Mouse (Mus musculus): Measurements from ENCODE around the gene Ssr1.

The Ssr1 gene

DNA sequence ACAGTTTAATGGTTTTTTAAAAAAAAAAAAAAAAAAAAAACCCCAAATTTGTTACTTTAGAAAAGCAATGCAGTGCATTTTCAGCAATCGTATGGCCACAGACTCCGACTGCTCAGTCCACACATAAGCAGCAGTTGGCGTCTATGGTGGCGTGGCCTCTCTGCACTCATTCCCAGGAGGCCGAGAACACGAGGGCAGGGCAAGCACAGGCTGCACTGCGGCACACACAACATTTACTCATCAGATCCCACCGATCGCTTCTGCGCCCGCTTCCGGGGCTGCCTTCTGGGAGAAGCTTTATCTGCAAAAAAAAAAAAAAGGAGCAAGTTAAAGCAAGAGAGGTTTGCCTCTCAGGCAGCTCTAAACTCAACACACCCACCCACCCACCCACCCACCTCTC, 14.5 kb downstream of the Ssr1 start:
- no peak for DNase-seq

- no peak for DNase-seq
These were observed 19.3 kb downstream of the Ssr1 start for GRCm38 (mm10) chr13:37974731-37975130.

- no peak for DNase-seq
These were observed 20.0 kb downstream of the Ssr1 start for GRCm38 (mm10) chr13:37974036-37974435.

- DNase-seq = no peak
These were observed 23.0 kb downstream of the Ssr1 start for GRCm38 (mm10) chr13:37970887-37971530.

GRCm38 (mm10) chr13:37969988-37970387, 24.0 kb downstream of the Ssr1 start:
- no peak for DNase-seq

DNA sequence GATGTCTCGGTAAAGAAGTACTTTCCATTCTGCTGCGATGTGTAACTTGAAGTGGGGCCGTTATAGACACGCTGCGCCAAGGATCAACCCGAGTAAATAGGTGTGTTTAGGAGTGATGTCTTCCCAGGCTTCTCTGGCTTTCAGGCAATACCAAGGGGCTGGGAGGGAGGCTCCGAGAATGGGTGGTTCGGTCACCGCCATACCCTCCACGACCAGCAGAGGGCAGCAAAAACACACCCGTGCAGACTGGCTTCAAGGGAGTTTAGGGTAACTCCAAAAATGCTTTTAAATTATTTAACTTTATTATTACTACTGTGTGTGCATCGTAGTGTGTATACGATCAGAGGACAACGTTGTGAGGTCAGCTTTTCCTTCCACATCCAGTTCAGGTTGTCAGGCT, 24.7 kb downstream of the Ssr1 start:
- DNase-seq = peak; percentile 89

DNA sequence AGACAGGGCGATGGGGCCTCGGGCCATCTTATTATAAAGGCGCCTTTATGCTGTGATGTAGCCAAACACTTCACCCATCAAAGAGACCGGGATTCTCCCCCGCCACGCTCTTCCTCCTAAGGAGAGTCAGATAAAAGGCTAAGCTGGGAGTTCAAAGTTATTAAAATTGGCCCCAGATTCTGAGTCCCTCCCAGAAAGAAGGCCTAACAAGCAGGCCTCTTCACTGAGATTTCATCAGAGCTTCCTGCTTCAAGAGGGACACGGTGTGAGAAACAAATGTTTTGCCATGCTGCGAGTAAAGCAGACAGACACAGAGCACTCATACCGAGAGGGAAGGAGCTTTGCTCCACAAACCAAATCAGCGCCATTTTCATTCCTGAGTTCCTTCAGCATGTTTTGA, 26.5 kb downstream of the Ssr1 start:
- DNase-seq = no peak

GRCm38 (mm10) chr13:37967052-37967437, 27.0 kb downstream of the Ssr1 start:
- no peak for DNase-seq

GRCm38 (mm10) chr13:37966256-37967051, 27.6 kb downstream of the Ssr1 start:
- DNase-seq = no peak

GRCm38 (mm10) chr13:37965126-37965914, 28.7 kb downstream of the Ssr1 start:
- no peak for DNase-seq

- no peak for DNase-seq
These were observed 29.6 kb downstream of the Ssr1 start for GRCm38 (mm10) chr13:37964128-37965087.

DNA sequence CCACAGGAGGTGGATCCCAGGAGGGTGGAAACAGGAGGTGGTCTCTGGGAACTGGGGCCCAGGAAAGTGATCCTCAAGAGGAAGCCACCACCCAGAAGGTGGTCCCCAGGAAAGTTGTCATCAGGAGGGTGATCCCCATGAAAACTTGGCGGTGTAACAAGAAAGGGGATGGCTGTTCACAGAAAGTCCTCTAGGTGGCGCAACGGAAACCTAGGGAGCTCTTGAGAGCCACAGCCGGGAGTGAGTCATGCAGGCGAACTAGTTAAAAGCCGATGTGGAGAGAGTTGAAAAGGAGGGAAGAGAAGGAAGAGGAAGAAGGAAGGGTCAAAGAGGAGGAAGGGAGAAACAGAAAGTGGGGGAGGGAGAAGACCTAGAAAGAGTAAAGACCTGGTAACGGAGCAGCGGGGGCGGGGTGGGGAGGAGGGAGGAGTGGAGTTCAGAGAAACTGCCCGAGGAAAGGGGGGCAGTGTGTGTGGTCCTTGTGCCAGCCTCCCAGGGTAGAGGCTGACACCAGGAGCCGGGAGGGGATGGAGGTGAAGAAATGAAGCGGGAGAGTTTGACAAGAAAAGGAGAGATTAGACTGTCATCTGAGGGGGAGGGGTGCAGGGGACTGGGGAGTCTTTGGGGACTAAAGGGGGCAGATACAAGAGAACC, 30.5 kb downstream of the Ssr1 start:
- DNase-seq = peak; percentile 82

DNA sequence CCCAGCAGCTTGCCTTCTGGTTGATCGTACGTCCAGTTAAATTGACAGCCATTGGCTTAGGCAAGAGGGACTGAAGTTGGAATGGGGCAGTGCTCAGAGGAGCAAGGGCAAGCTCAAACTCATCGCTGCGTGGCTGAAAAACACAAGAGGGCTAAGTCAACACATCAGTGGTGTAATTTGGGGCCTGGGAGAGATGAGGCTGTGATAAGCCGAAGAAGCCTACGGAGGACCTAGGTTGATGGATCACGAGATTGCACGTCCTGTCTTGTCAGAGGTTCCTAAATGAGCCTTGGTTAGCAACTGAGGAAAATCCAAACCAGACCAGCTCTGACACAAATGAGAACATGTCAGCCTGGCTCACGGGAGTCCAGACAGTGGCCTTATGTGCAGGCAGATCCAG, 31.5 kb downstream of the Ssr1 start:
- no peak for DNase-seq

DNA sequence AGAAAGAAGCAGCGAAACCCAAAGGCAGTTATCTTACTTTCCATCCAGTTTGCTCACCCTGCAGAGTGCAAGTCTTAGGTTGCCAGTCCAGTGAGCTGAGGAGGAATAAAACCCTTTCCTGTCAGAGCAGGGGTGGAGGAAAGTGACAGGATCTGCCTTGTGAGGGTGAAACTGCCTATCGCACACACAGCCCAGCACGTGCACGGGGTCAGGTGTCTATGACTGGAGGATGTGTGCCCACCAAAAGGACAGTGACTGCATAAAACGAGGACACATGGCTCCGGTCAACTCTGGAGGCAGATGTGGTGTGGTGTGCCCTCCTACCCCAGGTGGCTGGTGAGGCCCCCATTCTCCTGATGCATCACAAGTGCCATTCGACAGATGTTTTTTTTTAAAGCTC, 34.1 kb downstream of the Ssr1 start:
- DNase-seq = no peak

DNA sequence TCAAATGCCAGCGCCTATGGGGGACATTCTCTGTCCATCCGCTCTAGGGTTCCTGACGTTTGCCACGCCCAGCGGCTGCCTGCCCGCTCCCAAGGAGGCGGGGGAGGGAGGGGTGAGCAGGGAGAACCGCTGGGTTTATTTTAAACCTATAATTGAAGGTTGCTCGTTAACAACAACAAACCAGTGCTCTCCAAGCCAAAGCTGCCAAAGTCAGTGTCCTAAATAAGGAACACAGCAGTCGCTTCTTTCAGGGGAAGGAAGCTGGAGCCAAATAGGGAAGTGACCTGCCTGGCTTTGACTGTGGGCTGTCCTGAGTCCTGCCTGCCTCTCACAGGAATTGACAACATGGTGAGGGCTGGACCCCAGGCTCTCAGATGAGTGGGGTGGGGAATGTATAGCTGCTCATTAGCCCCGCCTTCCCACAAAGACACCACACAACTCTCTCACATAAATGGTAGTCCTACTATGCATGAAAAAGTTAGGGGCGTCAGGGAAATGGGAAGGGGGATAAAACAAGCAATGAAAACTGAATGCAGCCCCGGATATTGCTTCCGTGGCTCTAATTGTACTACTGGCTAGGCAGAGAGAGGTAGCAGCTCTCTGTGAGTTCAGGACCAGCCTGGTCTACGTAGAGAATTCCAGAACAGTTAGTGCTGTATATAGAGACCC, 34.6 kb downstream of the Ssr1 start:
- DNase-seq = no peak

DNA sequence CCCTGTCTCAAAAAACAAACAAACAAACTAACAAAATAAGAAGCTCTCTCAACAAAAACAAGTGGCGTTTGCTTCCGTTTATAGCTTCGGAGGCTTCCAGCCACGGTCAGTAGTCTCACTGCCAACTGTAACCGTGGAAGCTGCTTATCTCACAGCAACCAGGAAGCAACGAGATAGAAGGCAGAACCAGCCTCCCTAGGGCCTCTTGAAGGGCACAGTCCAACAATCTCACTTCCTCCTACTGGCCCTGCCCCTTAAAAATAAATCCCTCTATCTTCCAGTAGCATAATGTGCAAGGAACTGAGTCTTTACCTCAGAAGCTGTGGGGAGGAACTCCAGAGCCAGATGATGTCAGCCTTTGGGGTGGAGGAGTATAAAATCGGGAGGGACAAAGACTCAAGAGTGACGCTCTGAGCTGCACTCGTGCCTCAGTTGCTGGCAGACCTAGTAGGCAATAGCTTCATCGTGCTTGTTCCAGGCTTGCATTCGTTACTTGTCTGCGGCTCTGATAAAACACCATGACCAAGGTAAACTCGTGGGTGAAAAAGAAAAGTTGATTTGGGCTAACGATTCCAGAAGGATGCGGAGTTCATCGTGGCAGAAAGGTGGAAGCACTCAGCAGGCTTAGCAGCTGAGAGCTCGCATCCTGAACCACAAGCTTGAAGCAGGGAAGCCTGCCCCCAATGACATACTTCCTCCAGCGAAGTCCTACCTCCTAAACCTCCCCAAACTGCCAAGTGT, 35.3 kb downstream of the Ssr1 start:
- DNase-seq = no peak

DNA sequence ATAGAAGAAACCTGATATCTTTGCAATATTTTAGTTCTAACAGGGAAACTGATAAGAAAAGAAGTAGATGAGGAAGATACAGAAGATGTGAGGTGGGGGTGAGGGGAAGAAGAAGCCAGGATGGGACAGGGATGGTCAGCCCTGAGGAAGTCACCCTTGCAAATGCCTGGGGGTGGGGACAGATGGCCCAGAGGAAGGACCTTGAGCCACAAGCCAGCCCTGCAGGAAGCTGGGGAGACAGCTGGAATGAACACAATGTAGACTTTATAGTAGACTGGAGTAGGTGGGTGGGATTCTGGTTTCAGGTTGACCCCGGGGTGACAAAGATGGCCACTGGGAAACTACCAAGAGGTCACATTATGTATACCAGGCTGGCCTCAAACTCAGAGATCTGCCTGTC, 39.7 kb downstream of the Ssr1 start:
- DNase-seq = no peak

- no peak for DNase-seq
These were observed 41.0 kb downstream of the Ssr1 start for GRCm38 (mm10) chr13:37952981-37953380.

DNA sequence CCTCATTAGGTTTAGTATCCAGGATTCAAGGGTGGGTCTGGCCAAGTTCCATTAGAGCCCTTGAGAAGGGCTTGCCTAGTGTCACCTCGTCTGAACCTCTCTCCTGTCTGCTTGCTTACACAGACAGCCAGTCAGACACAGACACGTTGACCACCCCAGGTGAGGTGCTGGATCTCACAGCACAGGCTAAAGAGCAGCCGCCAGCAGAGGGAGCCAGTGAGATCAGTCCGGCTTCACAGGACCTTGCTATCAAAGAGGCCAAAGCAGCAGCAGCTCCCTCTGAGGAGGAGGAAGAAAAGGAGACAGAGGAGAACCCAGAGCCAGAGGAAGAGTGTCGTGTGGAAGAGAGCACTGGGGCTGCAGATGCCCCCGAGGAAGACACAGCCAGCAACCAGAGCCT, 47.3 kb downstream of the Ssr1 start:
- peak; percentile 84 for DNase-seq

DNA sequence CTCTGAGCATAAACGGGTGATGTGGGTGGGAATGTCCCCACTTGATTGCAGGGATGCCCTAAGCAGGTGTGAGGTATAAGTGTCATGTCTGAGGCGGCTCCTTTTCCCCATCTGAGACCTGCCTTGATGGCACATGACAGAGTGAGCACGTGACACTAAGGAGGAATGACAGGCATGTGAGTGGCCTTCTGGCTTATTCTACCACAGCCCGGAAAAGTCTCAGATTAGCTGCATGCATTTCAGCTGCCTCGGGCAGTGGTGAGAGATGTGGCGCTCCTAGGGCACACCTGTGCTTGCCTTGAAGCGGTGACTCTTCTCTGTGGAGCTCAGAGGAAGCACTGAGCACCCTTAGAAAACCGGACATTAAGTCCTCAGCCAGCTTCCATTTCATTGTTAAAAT, 48.6 kb downstream of the Ssr1 start:
- no peak for DNase-seq

GRCm38 (mm10) chr13:37944306-37944705, 49.7 kb downstream of the Ssr1 start:
- peak; percentile 69 for DNase-seq
